Mouse (Mus musculus) G1E (cell line): ENCODE data around the gene Myzap. TPM values are rescaled to one million over a fixed set of nuclear protein-coding genes. Genes with fewer than 3 reads are reported as not detected.

Source experiments
- ATAC-seq: 2 replicates; pipeline ENCODE4 v1.8.0; 2016; ENCODE audit warnings: mild to moderate bottlenecking; ENCODE audit not compliant: insufficient number of reproducible peaks, poor library complexity, low FRiP score, severe bottlenecking; ENCODE audit errors: extremely low read depth
- DNase-seq: peaks from one replicate; pipeline ENCODE4 v3.0.0; 2012; ENCODE audit warnings: low spot score
- H3K27me3 ChIP-seq: 2 replicates; pipeline ENCODE4 v1.6.1; 2012; ENCODE audit warnings: mild to moderate bottlenecking, low read length, inconsistent platforms; ENCODE audit not compliant: insufficient read depth
- H3K36me3 ChIP-seq: replicated peaks from 2 replicates; pipeline ENCODE3; 2012; ENCODE audit warnings: mild to moderate bottlenecking, inconsistent platforms
- H3K4me1 ChIP-seq: 2 replicates; pipeline ENCODE4 v1.6.1; 2012; ENCODE audit warnings: low read depth, low read length, inconsistent platforms, mixed read lengths; ENCODE audit not compliant: insufficient read depth
- H3K4me3 ChIP-seq: 2 replicates; pipeline ENCODE4 v1.5.1; 2012; ENCODE audit warnings: low read depth, mild to moderate bottlenecking, inconsistent platforms, low read length, moderate library complexity, mixed read lengths
- H3K9me3 ChIP-seq: replicated peaks from 2 replicates; pipeline ENCODE4 v1.6.1; 2012; ENCODE audit warnings: inconsistent platforms
- CTCF ChIP-seq: IDR thresholded peaks from 2 replicates; pipeline ENCODE4 v1.5.1; 2012; ENCODE audit warnings: low read depth, low read length, inconsistent platforms, mixed read lengths
- GATA1 ChIP-seq: IDR thresholded peaks from 2 replicates; pipeline ENCODE4 v1.6.1; 2012; ENCODE audit warnings: borderline replicate concordance, low read length, inconsistent platforms, mixed read lengths
- GATA2 ChIP-seq: IDR thresholded peaks from 2 replicates; pipeline ENCODE4 v1.6.1; 2012; ENCODE audit warnings: low read depth, low read length, inconsistent platforms, borderline replicate concordance
- POLR2AphosphoS5 ChIP-seq: IDR thresholded peaks from 2 replicates; pipeline ENCODE4 v1.6.1; 2012; ENCODE audit warnings: low read depth, low read length, inconsistent platforms; ENCODE audit not compliant: insufficient replicate concordance
- TAL1 ChIP-seq: conservative IDR thresholded peaks from 2 replicates; pipeline ENCODE4 v1.6.1; 2012; ENCODE audit warnings: low read depth, low read length, inconsistent platforms, mixed read lengths
- polyA plus RNA-seq: library from polyadenylated mRNA; stranded (reverse); fragments of >175 nt; gene quantifications from 2 replicates; pipeline ENCODE4 v1.2.3, GENCODE M21; 2012
- total RNA-seq, 2 experiments: library from RNA; stranded (forward) in 1 of 2; stranded (reverse) in 1 of 2; fragments of 200-1000 nt in 1 of 2; fragments of >200 nt in 1 of 2; fragmentation: Nextera tagmentation in 1 of 2; gene quantifications; 2 replicates each; pipeline ENCODE4 v1.2.3; 2014 to 2017

Myzap gene
- total and polyA plus RNA-seq, 3 experiments, result under 0.01 TPM; not detected in 2

DNA sequence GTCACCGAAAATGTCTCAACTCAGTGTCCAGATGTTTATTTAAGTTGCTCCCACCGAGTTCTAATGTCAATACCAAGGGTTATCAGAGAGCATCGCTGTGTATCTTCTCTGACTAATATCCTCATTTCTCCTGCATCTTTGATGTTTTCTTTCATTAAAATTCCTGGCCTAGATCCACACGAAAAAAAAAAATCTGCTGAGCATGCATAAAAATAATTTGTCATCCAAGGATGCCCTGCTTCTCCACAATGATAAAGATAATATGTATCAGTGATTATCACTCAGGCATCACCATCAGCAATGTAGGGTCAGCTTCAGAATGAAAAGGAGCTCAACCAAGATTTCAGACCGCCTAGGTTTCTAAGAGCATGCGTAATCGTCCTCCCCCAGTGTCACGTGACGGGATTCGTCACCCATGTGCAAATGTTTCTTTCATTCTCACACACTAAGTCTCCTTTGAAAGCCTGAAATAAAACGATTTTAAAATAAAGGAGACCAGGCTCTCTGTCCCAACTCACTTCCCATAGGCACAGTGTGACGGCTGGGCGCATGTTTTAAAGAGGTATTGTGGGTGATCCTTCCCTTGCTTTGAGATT, 129.0 kb downstream of the Myzap start:
- Histone ChIP-seq H3K9me3 (no peaks in the 10 kb centered on the region), H3K4me3 (no peak overlapping the region), H3K27me3 (peaks cover 13% of the 10 kb centered on the region), H3K4me1 (no peaks in the 10 kb centered on the region), H3K36me3 (no peaks in the 10 kb centered on the region)
- TF ChIP-seq CTCF (no peak), GATA1 (no peak), TAL1 (no peak)
- ATAC-seq, result no peak
- DNase-seq, result no peak

DNA sequence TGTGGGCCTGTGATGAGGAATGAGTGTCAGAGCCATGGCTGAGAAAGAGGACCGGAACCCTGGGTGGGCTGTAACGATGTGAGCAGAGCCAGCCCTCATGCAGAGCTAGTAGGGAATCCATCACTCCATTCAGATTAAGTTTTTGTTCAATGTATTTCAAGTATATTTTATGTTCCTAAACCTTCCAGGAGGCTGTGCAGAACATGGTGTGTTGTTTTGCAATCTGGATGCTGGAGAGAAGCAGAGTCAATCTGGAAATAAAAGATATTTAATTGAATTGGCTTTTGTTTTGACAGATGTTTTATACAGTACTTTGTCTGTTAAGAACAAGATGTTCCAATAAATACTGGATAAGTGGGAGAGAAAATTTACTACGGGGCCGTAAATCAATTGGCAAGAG, 135.4 kb downstream of the Myzap start:
- peaks cover 4% of the 10 kb centered on the region; the same call in 1 of the 2 replicates for H3K4me1 ChIP-seq
- peaks cover 27% of the 10 kb centered on the region for H3K27me3 ChIP-seq
- no peaks in the 10 kb centered on the region for H3K9me3 ChIP-seq
- H3K4me3 ChIP-seq, result no peak overlapping the region
- ATAC-seq (no peak), DNase-seq (no peak)
- TF ChIP-seq POLR2AphosphoS5 (no peak), TAL1 (no peak), GATA1 (no peak), CTCF (no peak), GATA2 (no peak)
- H3K36me3 ChIP-seq, result no peaks in the 10 kb centered on the region

Other genes starting within 250 kb of the Myzap start
- 151 and 160 TPM in 2 replicates for gene Polr2m, start 106.4 kb downstream of the Myzap start, total RNA-seq (2014; fragmentation: Nextera tagmentation)
- 188 and 207 TPM in 2 replicates for gene Polr2m, start 106.4 kb downstream of the Myzap start, total RNA-seq (2017)
- 604 and 807 TPM in 2 replicates for gene Polr2m, start 106.4 kb downstream of the Myzap start, polyA plus RNA-seq
- gene Cgnl1, start 179.2 kb upstream of the Myzap start, total RNA-seq (2014; fragmentation: Nextera tagmentation), result 0.63 and 0.98 TPM in 2 replicates
- 1.3 and 1.4 TPM in 2 replicates for gene Cgnl1, start 179.2 kb upstream of the Myzap start, total RNA-seq (2017)
- gene Cgnl1, start 179.2 kb upstream of the Myzap start, polyA plus RNA-seq, result 1.3 and 1.6 TPM in 2 replicates